10 mouse cellular contexts compared by ENCODE assay signal in the genomic region with DNA sequence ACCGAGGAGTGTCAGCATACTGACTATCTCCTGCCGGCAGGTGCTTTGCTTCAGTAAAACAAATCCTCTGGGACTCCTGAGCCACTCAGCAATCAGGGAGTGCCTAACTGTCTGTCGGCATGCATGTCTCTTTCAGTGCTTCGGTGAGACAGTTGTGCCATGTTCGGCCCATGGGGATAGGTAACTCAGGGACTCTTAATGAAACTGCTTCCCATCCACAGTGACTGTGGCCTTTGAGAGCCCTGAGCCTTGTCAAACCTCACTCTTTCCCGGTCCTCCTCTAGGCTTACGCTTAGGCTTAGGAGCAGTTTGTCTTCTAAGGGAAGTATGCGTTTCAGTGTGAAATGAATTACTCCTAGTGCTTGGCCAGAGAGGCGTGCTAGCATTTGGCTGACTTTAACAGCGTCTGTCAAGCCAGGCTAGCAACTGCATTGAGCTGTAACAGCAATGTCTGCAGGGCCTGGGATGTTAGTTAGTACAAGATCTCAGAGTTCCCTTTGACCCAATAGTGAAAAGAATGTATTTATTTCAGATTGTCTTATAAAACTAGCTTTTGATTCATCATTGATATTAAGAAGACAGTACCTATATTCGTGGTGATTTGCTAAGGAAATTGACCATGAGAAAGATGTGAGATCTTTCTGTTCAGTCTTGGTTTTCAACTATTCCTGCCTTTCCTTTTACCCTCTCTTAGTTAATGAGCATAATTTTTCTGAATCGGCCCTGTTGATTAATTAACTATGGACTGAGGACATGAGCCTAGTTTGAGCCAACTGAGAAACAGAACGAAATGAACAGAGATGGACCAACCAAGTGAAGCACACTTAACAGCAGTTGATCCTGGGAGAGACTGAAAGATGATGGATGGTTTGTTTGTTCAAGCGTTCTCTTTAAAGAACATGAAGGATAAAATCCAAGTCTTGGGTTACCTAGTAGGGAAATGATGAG. TPM values are rescaled to one million over a fixed set of nuclear protein-coding genes. Genes with fewer than 3 reads are reported as not detected.
DNase-seq lines count a peak whose midpoint lies in the region; ATAC-seq and TF ChIP-seq lines count a peak whose summit lies in the region.
"Had no signal": no experiment of that assay in that cellular context is flagged by ENCODE, and none has a peak within 500 bp of the region (broad histone marks: within the 10 kb centered on the region; RNA-seq: fewer than 3 reads in every experiment).

No protein-coding gene starts in this region.

- no peak overlapping the region for H3K4me3 ChIP-seq in heart, embryonic 14.5 days (ENCODE audit: control insufficient read depth in 1 of 2, insufficient read depth in 1 of 2, low read depth in 1 of 2, low read length in 2 of 2)
- H3K4me3 ChIP-seq in midbrain, postnatal 0 days (ENCODE audit: low read depth, low read length): no peak overlapping the region
- H3K4me3 ChIP-seq in midbrain, embryonic 13.5 days (replicated peaks): no peak overlapping the region
- H3K4me3 ChIP-seq in kidney, postnatal 0 days (replicated peaks; ENCODE audit: low read depth, low read length): 0 out of 2 replicates have a peak overlapping the region, but pooled peaks have one; percentile 57
- peak overlapping the region; percentile 65 for H3K4me3 ChIP-seq in neural tube, embryonic 15.5 days (replicated peaks)

- no peak overlapping the region for H3K27ac ChIP-seq in heart, embryonic 14.5 days (replicated peaks in 1 of 2; ENCODE audit: control insufficient read depth in 1 of 2, insufficient read depth in 1 of 2, low read depth in 2 of 2, low read length in 2 of 2)
- H3K27ac ChIP-seq in midbrain, postnatal 0 days (ENCODE audit: low read depth, low read length): no peak overlapping the region
- H3K27ac ChIP-seq in midbrain, embryonic 13.5 days: no peak overlapping the region
- H3K27ac ChIP-seq in kidney, postnatal 0 days: no peak overlapping the region
- H3K27ac ChIP-seq in neural tube, embryonic 15.5 days (replicated peaks): no peak overlapping the region

- no peaks in the 10 kb centered on the region for H3K27me3 ChIP-seq in heart, embryonic 14.5 days (ENCODE audit: control insufficient read depth, insufficient read depth, low read length)
- H3K27me3 ChIP-seq in midbrain, postnatal 0 days (ENCODE audit: insufficient read depth, low read length): peaks cover 15% of the 10 kb centered on the region
- peaks cover 24% of the 10 kb centered on the region for H3K27me3 ChIP-seq in midbrain, embryonic 13.5 days
- no peaks in the 10 kb centered on the region for H3K27me3 ChIP-seq in kidney, postnatal 0 days (ENCODE audit: insufficient read depth, low read length)
- H3K27me3 ChIP-seq in neural tube, embryonic 15.5 days (replicated peaks): no peaks in the 10 kb centered on the region

- H3K4me2 ChIP-seq in heart, embryonic 14.5 days (ENCODE audit: low read length): 0 out of 2 replicates have a peak overlapping the region, but pooled peaks have one; percentile 99
- H3K4me2 ChIP-seq in midbrain, postnatal 0 days (ENCODE audit: low read depth, low read length, poor library complexity, severe bottlenecking): no peak overlapping the region
- H3K4me2 ChIP-seq in midbrain, embryonic 13.5 days (replicated peaks): no peak overlapping the region
- H3K4me2 ChIP-seq in kidney, postnatal 0 days (ENCODE audit: low read length): peak overlapping the region; percentile 99
- H3K4me2 ChIP-seq in neural tube, embryonic 15.5 days: peak overlapping the region; percentile 100

- no peaks in the 10 kb centered on the region for H3K36me3 ChIP-seq in heart, embryonic 14.5 days (ENCODE audit: control insufficient read depth, insufficient read depth, low read length)
- H3K36me3 ChIP-seq in midbrain, postnatal 0 days (ENCODE audit: insufficient read depth, low read length): no peaks in the 10 kb centered on the region
- no peaks in the 10 kb centered on the region for H3K36me3 ChIP-seq in midbrain, embryonic 13.5 days
- H3K36me3 ChIP-seq in kidney, postnatal 0 days (ENCODE audit: insufficient read depth, low read length): no peaks in the 10 kb centered on the region
- no peaks in the 10 kb centered on the region for H3K36me3 ChIP-seq in neural tube, embryonic 15.5 days

- ATAC-seq in heart, embryonic 14.5 days (ENCODE audit: insufficient number of reproducible peaks, insufficient read depth, low FRiP score, low read depth): no peak
- no peak for ATAC-seq in midbrain, postnatal 0 days (ENCODE audit: low FRiP score)
- no peak for ATAC-seq in midbrain, embryonic 13.5 days
- ATAC-seq in kidney, postnatal 0 days (replicated peaks; ENCODE audit: low FRiP score, low read depth): no peak
- no peak for ATAC-seq in neural tube, embryonic 15.5 days (ENCODE audit: low FRiP score)

- WGBS in heart, embryonic 14.5 days: 77% methylated on average over 14 of the region's 14 CpGs
- WGBS in midbrain, postnatal 0 days: 77% methylated on average over 14 of the region's 14 CpGs
- WGBS in midbrain, embryonic 13.5 days: 75% methylated on average over 14 of the region's 14 CpGs
- WGBS in kidney, postnatal 0 days: 47% methylated on average over 14 of the region's 14 CpGs
- WGBS in neural tube, embryonic 15.5 days: 58% methylated on average over 14 of the region's 14 CpGs

- 0 out of 4 replicates have a peak, but pooled peaks cover 0 to 2% of the 10 kb centered on the region in 2 experiments for H3K4me1 ChIP-seq in heart, embryonic 14.5 days (ENCODE audit: control insufficient read depth in 2 of 2, insufficient read depth in 2 of 2, low read length in 2 of 2)
- no peaks in the 10 kb centered on the region for H3K4me1 ChIP-seq in midbrain, postnatal 0 days (ENCODE audit: insufficient read depth, low read length)
- peaks cover 18% of the 10 kb centered on the region for H3K4me1 ChIP-seq in midbrain, embryonic 13.5 days (replicated peaks)
- H3K4me1 ChIP-seq in kidney, postnatal 0 days (replicated peaks; ENCODE audit: insufficient read depth, low read length): peaks cover 10% of the 10 kb centered on the region; the same call in 1 of the 2 replicates
- H3K4me1 ChIP-seq in neural tube, embryonic 15.5 days: peaks cover 28% of the 10 kb centered on the region

- H3K9ac ChIP-seq in heart, embryonic 14.5 days (ENCODE audit: low read length): no peak overlapping the region
- H3K9ac ChIP-seq in midbrain, postnatal 0 days (replicated peaks; ENCODE audit: low read length, poor library complexity, severe bottlenecking): no peak overlapping the region
- H3K9ac ChIP-seq in midbrain, embryonic 13.5 days (replicated peaks): no peak overlapping the region
- no peak overlapping the region for H3K9ac ChIP-seq in kidney, postnatal 0 days (ENCODE audit: low read depth, low read length)
- H3K9ac ChIP-seq in neural tube, embryonic 15.5 days (replicated peaks): no peak overlapping the region
- H3K9ac ChIP-seq: lung, embryonic 14.5 days had no signal

- no peak for DNase-seq in heart, postnatal 25 days (ENCODE audit: low spot score)
- DNase-seq in midbrain, postnatal 0 days (ENCODE audit: low spot score): peak; percentile 8
- peak; percentile 70 for DNase-seq in kidney, postnatal 0 days (ENCODE audit: low spot score)
- no peak for DNase-seq in gastrocnemius, postnatal 10 days
- no peak for DNase-seq in B cell, adult 2 months
- DNase-seq: lung, embryonic 14.5 days; thymus, postnatal 14 days had no signal

- H3K9me3 ChIP-seq in heart, embryonic 14.5 days (ENCODE audit: control insufficient read depth, low read length): no peaks in the 10 kb centered on the region
- no peaks in the 10 kb centered on the region for H3K9me3 ChIP-seq in midbrain, postnatal 0 days (ENCODE audit: low read length)
- H3K9me3 ChIP-seq in midbrain, embryonic 13.5 days: peaks cover 4% of the 10 kb centered on the region; the same call in 1 of the 2 replicates
- H3K9me3 ChIP-seq in kidney, postnatal 0 days (replicated peaks; ENCODE audit: low read length): no peaks in the 10 kb centered on the region
- H3K9me3 ChIP-seq in neural tube, embryonic 15.5 days (replicated peaks): no peaks in the 10 kb centered on the region

- no peak for TF ChIP-seq CTCF in midbrain, postnatal 0 days (IDR thresholded peaks at IDR 0.05)
- no peak for TF ChIP-seq CTCF in kidney, postnatal 0 days (IDR thresholded peaks at IDR 0.05; ENCODE audit: low read depth)

- intact Hi-C loops in heart, postnatal 25 days (cut with DNase I): loop anchor here (5.0 kb wide), 1 partner anchor 87 kb away; no protein-coding TSS in a partner anchor

RNA-seq across cellular contexts. Expression of gene Frzb, which starts 2.7 kb away (rescaled TPM):
- 6.6 and 6.8 TPM in 2 replicates for polyA plus RNA-seq in heart, embryonic 14.5 days (2014; fragmentation: Nextera tagmentation; extraction: Ambion mirVana)
- total RNA-seq in heart, postnatal 25 days (2021): 1 to 10 TPM; 5.9 to 6.1 TPM
- 2.5 and 2.6 TPM in 2 replicates for total RNA-seq in midbrain, postnatal 0 days (2014; rRNA removed)
- polyA plus RNA-seq in midbrain, postnatal 0 days (2015; fragmentation: Nextera tagmentation; extraction: Ambion mirVana): 1.3 and 2.4 TPM in 2 replicates
- polyA plus RNA-seq in midbrain, embryonic 13.5 days (2015; fragmentation: Nextera tagmentation; extraction: Ambion mirVana): 3.2 and 3.5 TPM in 2 replicates
- polyA plus RNA-seq in kidney, postnatal 0 days (2015; fragmentation: Nextera tagmentation; extraction: Ambion mirVana): 23.5 and 24.3 TPM in 2 replicates
- 40.3 and 44.0 TPM in 2 replicates for polyA plus RNA-seq in neural tube, embryonic 15.5 days (2015; fragmentation: Nextera tagmentation; extraction: Ambion mirVana)
- total RNA-seq in gastrocnemius, postnatal 10 days (2021): 10 to 100 TPM; 51.6 to 55.5 TPM

Comparison
In these comparisons a context has a peak if more than half of its experiments do, and no peak if none do; other contexts are left out.
1. H3K4me2 ChIP-seq: peak in heart, embryonic 14.5 days (single experiment), kidney, postnatal 0 days (single experiment) and neural tube, embryonic 15.5 days (single experiment); none in midbrain, postnatal 0 days (single experiment) and midbrain, embryonic 13.5 days (single experiment).
2. H3K4me3 ChIP-seq: peak in kidney, postnatal 0 days (single experiment) and neural tube, embryonic 15.5 days (single experiment); none in heart, embryonic 14.5 days (0 of 2), midbrain, postnatal 0 days (single experiment) and midbrain, embryonic 13.5 days (single experiment).
3. DNase-seq: peak in midbrain, postnatal 0 days (single experiment) and kidney, postnatal 0 days (single experiment); none in heart, postnatal 25 days (single experiment), gastrocnemius, postnatal 10 days (single experiment) and B cell, adult 2 months (0 of 2).